8 mouse cellular contexts compared by ENCODE assay signal in the genomic region with DNA sequence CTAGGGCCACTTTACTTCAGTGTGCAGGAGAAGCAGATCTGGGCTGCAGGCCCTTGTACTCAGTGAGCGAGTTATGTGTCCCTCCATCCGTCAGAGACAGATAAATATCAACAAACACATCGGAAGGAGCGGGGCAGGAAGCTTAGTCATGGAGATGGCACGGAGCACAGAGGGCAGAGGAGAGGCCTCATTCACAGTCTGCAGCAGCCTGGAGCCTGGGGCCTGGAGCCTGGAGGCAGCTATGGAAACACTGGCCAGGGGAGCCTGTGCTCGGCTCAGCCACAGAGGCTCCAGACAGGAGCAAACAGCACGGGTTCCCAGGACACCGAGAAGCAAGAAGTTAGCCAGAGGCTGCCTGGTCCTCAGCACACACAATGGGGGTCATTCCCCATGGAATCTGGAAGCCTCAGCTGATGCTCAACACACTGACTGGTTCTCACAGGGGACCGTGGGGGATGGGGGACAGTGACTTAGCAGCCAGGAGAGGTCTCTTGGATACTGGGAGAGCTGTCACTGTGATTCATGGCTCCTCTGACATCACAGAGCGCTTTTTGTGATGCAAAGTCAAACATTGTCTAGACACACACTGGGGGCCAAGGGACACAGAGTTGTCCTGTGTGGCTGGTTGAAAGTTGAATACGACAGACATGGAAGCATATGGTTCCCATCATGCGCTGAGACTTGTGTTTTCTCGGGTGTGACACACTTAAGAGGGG.
DNase-seq lines count a peak whose midpoint lies in the region; ATAC-seq lines count a peak whose summit lies in the region.

No protein-coding gene starts in this region.

- H3K36me3 ChIP-seq in hindbrain, embryonic 15.5 days, result no peaks in the 10 kb centered on the region
- no peaks in the 10 kb centered on the region for H3K36me3 ChIP-seq in midbrain, embryonic 15.5 days (replicated peaks)

- peak overlapping the region; percentile 45; the same call in 1 of the 2 replicates for H3K27ac ChIP-seq in hindbrain, embryonic 15.5 days (replicated peaks)
- H3K27ac ChIP-seq in midbrain, embryonic 15.5 days, result no peak overlapping the region

- H3K4me3 ChIP-seq in hindbrain, embryonic 15.5 days, result no peak overlapping the region
- no peak overlapping the region for H3K4me3 ChIP-seq in midbrain, embryonic 15.5 days

- DNase-seq in cerebellum, postnatal 10 days, result peak; percentile 26 to 39
- no peak for DNase-seq in cerebellum, adult 11 months
- peak; percentile 67 for DNase-seq in MN1 (ENCODE audit: low spot score)
- DNase-seq in gastrocnemius, postnatal 25 days, result no peak
- DNase-seq in right cerebral cortex, postnatal 36 days (ENCODE audit: low spot score in 2 of 2), result no peak

- H3K4me2 ChIP-seq in hindbrain, embryonic 15.5 days, result no peak overlapping the region
- H3K4me2 ChIP-seq in midbrain, embryonic 15.5 days, result no peak overlapping the region

- H3K9me3 ChIP-seq in hindbrain, embryonic 15.5 days, result no peaks in the 10 kb centered on the region
- no peaks in the 10 kb centered on the region for H3K9me3 ChIP-seq in midbrain, embryonic 15.5 days

- no peak overlapping the region for H3K9ac ChIP-seq in hindbrain, embryonic 15.5 days
- H3K9ac ChIP-seq in midbrain, embryonic 15.5 days, result no peak overlapping the region

- peak; percentile 88 for ATAC-seq in hindbrain, embryonic 15.5 days (ENCODE audit: low FRiP score, low read depth)
- peak; percentile 45; the same call in 1 of the 2 replicates for ATAC-seq in midbrain, embryonic 15.5 days (replicated peaks)
- ATAC-seq in megakaryocyte, adult 5-6 weeks (ENCODE audit: poor library complexity, severe bottlenecking), result no peak

- H3K4me1 ChIP-seq in hindbrain, embryonic 15.5 days (replicated peaks), result peaks cover 11% of the 10 kb centered on the region
- H3K4me1 ChIP-seq in midbrain, embryonic 15.5 days, result no peaks in the 10 kb centered on the region

- H3K27me3 ChIP-seq in hindbrain, embryonic 15.5 days, result peaks cover 2% of the 10 kb centered on the region; the same call in 1 of the 2 replicates
- no peaks in the 10 kb centered on the region for H3K27me3 ChIP-seq in midbrain, embryonic 15.5 days (replicated peaks)

- WGBS in hindbrain, embryonic 15.5 days, result 12% methylated on average over 13 of the region's 13 CpGs
- WGBS in midbrain, embryonic 15.5 days, result 44% methylated on average over 13 of the region's 13 CpGs

Comparison
In these comparisons a context has a peak if more than half of its experiments do, and no peak if none do; other contexts are left out.
1. DNase-seq: peak in cerebellum, postnatal 10 days (2 of 2) and MN1 (single experiment); none in cerebellum, adult 11 months (single experiment), gastrocnemius, postnatal 25 days (single experiment) and right cerebral cortex, postnatal 36 days (0 of 2).